Mouse (Mus musculus) embryonic fibroblast, embryonic 13.5 days (primary cell): ENCODE measurements around the gene Gse1. TPM values are rescaled to one million over a fixed set of nuclear protein-coding genes. Genes with fewer than 3 reads are reported as not detected.

ENCODE experiments used
- H3K27ac ChIP-seq: 2 replicates; pipeline ENCODE4 v1.5.1; 2012; ENCODE audit warnings: low read length, control low read depth, inconsistent platforms; ENCODE audit not compliant: insufficient read depth
- H3K4me1 ChIP-seq: 2 replicates; pipeline ENCODE4 v1.6.1; 2011; ENCODE audit warnings: low read length; ENCODE audit not compliant: control insufficient read depth, insufficient read depth
- H3K4me3 ChIP-seq: 2 replicates; pipeline ENCODE4 v1.5.1; 2011; ENCODE audit warnings: mild to moderate bottlenecking, control low read depth, low read length; ENCODE audit not compliant: insufficient read depth
- CTCF ChIP-seq: IDR thresholded peaks from 2 replicates; pipeline ENCODE4 v1.5.1; 2011; ENCODE audit warnings: mild to moderate bottlenecking, control low read depth, low read length, moderate library complexity, borderline replicate concordance; ENCODE audit not compliant: insufficient read depth
- POLR2A ChIP-seq: IDR thresholded peaks from 2 replicates; pipeline ENCODE4 v1.6.1; 2011; ENCODE audit warnings: low read depth, mild to moderate bottlenecking, control low read depth, low read length, moderate library complexity
- polyA plus RNA-seq: library from polyadenylated mRNA; stranded (reverse); fragments of >200 nt; gene quantifications from 2 replicates; pipeline ENCODE4 v1.2.4, GENCODE M21; 2011; ENCODE audit warnings: low read depth; ENCODE audit not compliant: missing spikeins, insufficient read length

Gene Gse1
- polyA plus RNA-seq, 1 experiment, result 13.4 TPM

DNA sequence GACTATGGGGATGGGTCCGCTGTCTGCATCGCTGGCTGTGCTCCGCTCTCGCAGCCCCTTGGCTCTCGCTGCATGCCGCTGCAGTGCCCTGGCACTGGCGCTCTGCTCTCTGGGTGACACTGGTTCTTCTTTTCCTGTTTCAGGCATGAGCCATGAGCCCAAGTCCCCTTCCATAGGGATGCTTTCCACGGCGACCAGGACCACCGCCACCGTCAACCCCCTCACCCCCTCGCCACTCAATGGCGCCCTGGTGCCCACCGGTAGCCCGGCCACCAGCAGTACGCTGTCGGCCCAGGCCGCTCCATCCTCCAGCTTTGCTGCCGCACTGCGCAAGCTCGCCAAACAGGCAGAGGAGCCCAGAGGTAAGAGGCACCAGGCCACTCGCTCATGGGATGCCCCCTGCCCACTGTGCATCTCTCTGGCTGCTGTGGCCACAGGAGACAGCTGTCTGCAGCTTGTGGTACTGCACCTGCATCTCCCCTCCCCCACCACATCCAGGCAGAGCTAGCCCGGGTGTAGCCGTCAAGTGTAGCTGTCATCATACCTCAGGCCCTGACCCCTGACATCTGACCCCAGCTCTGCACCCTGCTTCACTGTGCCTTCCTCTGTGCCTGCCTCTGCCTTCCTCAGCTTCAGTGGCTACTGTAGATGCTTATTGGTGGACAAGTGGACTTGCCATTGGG lies 325.3 kb downstream of the Gse1 start:
- TF ChIP-seq POLR2A (no peak), CTCF (no peak)
- Histone ChIP-seq H3K4me1 (no peaks in the 10 kb centered on the region), H3K27ac (no peak overlapping the region), H3K4me3 (no peak overlapping the region)

DNA sequence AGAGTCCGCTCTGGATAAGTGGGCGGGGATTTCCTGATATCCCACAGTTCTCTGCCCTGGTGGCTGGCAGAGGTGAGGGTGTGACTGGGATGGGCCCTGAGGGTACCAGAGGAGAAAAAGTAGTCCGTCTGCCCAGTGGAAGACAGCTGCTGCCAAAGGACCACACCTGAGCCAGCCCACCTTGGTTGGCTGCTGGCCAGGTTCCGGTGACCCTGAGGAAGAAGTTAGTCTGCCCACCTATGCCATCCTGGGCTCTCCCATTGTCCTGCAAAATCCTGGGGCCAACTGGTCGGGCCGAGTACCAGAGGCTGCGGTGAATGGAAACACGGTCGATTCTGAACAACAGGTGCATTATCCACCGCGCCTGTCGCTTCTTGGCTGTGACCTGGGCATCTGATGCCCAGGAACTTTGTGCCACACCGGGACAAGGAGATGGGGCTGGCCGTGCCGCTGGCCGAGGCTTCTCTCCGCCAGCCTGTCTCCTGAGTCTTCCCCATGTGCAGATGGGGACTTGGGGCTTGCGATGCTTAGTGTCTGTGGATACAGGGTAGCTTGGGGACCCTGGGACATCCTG lies 326.3 kb downstream of the Gse1 start:
- H3K27ac ChIP-seq, result no peak overlapping the region
- H3K4me1 ChIP-seq, result no peaks in the 10 kb centered on the region
- TF ChIP-seq CTCF, result no peak
- no peak for TF ChIP-seq POLR2A
- no peak overlapping the region for H3K4me3 ChIP-seq

DNA sequence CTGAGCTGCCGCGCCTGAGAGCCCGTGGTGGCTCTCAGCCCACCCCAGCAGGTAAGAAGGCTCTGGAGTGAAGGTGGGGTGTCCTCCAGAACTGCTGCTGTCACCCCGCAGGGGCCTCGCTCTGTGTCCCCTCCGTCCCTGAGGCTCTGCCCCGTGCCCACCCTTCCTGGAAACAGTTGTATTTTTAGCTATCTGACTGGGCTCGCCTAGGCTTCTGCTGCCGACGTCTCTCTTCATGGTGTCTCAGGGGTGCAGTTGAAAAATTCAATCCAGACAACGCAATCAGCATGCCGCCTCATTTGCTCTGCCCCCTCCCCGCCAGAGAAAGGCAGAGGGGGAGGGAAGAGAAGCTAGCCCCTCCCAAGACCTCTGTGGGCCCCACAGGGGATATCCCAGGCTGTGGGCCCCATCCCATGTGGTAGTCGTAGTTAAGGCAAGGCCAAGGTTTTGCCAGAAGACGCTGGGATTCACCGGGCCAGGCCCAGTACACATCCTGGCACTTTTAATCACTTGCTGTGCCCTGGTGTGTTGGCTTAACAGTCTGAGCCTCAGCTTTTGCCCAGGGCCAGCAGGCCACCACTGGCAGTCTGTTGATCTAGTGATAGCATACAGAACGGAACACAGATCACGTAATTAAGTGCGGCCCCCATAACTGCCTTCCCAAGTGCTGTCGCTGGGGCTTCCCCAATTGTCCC lies 328.1 kb downstream of the Gse1 start:
- H3K27ac ChIP-seq, result no peak overlapping the region
- 0 out of 2 replicates have a peak, but pooled peaks cover 4% of the 10 kb centered on the region for H3K4me1 ChIP-seq
- no peak overlapping the region for H3K4me3 ChIP-seq
- TF ChIP-seq POLR2A, result no peak
- TF ChIP-seq CTCF, result no peak

DNA sequence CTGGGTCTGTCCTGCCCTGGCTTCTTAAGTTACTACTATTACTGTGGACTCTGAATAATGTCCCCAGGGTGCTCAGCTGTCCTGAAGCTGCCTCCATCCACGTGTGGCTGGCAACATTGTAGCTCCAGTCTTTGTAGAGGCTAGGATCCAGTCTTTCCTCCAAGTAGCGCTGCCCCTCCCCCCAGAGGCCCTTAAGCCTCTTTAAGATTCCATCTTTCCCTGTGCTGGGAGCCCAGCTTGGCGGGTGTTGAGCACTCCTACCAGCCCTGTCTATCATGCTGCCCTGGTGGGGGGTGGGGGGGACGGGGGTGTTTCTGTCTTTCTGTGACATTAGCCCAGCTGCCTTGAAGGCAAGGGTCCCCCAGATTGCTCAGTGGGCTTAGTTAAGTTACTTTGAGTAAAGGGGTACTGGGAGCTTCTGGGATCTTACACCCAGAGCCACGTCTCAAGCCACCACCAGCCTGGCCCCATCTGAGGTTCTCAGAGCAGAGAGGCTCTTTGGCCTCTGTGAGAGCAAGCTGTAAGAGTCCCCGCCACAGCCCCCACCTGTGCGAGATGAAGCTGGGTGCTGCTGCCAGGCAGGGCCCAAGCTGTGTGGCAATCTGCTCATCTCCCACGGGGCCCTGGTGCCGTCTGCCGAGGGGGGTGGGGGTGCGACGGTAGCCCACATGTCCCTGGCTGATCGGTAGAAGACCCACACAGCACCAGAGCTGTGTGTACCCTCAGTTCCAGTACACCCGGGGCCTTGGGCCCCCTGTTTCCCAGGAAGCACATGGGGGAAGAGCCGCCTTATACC lies 329.1 kb downstream of the Gse1 start:
- Histone ChIP-seq H3K4me3 (no peak overlapping the region), H3K27ac (no peak overlapping the region), H3K4me1 (0 out of 2 replicates have a peak, but pooled peaks cover 4% of the 10 kb centered on the region)
- TF ChIP-seq CTCF, result no peak
- no peak for TF ChIP-seq POLR2A

DNA sequence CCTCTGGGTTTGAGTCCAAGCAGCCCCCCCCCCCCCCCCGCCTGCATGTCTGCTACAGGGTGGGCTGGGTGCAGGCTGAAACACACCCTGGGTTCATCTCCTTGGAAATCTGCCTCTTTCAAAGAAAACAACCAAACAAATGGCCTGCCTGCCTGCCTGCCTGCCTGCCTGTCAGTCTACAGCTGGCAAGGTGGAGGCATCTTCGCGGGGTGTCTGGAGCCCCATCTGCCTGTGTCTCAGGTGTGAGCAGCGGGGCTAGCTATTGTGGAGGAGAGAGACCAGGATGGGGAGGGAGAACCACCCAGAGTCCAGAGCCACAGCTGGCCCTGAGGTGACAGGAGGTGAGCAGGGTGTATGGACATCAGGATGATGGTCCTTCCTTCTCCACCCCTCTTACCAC lies 329.9 kb downstream of the Gse1 start:
- TF ChIP-seq CTCF (no peak), POLR2A (no peak)
- peaks cover 9% of the 10 kb centered on the region; the same call in 1 of the 2 replicates for H3K4me1 ChIP-seq
- no peak overlapping the region for H3K4me3 ChIP-seq
- H3K27ac ChIP-seq, result no peak overlapping the region

DNA sequence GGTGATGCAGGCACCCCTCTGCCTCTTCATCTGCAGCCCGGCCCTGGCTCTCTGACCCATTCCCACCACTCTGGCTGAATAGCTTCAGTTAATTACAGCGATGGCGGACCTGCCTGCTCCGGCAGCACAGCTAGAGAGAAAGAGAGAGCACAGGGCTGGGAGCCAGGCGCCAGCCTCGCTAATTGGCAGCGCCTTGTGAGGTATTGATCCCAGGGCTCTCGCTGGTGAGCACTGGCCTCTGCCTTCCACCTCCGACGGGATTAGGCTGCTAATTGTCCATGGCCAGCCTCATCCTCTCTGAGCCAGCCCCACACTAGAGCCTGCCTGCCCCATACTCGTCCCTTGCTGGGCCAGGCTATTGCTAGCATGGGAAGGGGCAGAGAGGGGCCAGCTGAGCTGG lies 331.4 kb downstream of the Gse1 start:
- H3K27ac ChIP-seq, result no peak overlapping the region
- H3K4me3 ChIP-seq, result no peak overlapping the region
- H3K4me1 ChIP-seq, result peaks cover 10% of the 10 kb centered on the region; the same call in 1 of the 2 replicates
- TF ChIP-seq POLR2A (no peak), CTCF (no peak)

DNA sequence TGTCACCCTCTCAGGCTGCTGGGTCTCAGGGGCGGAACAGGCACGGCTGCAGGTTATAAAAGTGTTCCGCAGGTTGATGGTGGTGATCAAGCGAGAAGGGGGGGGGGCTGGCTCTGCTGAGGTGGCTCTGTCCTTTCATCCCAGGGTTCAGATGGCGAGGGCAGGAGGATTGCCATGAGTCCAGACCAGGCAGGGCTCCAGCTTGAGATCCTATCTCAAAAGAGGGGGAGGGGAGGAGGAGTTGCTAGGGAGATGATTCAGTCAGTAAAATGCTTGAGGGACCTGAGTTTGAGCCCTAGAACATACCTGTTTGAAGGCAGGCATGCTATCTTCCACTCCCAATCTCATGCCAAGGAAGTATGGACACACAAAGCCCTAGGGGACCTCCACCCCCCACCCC lies 332.3 kb downstream of the Gse1 start:
- no peak overlapping the region for H3K4me3 ChIP-seq
- no peak overlapping the region for H3K27ac ChIP-seq
- TF ChIP-seq POLR2A (no peak), CTCF (no peak)
- H3K4me1 ChIP-seq, result peaks cover 17% of the 10 kb centered on the region

DNA sequence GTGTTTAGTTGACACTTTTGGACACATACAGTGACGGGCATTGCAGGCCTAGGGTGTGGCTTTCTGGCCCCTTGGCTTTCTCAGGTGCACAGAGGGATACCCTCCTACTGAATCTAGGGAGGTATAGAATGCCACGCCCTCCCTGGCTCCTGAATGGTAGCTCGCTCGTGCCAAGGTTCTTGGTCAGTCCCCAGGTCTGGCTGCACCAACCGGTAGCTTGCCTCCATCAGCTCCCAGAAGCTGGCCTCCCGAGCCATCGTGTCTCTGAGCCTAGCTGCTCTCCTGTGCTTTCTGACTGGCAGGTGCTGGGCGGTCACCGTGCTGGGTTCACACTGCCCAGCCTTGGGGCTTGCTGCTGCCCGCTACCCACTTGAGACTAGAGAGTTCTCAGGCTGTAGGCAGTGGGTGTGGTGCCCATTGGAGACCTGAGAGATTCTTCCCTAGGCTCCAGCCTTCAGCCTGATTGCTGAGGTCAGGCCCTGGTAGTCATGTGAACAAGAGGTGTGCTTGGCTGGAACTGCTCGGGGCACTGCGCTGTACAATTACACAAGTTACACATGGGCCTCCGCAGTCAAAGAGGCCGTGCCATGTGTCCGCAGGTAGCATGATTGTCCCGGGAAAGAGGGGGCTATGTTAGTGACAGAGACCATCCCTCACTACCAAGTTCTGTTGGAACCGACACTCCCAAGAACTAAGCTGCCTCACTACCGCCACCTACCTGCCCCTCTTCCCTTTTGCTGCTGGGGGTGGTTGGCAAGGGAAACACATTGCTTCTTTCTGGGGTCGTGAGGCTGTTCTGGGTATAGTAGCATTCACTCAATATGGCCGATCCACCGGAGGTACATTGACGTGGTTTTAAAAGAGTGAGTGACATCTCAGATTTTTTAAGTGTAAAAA lies 333.5 kb downstream of the Gse1 start:
- Histone ChIP-seq H3K27ac (peak overlapping the region; percentile 4; the same call in 1 of the 2 replicates), H3K4me1 (peaks cover 17% of the 10 kb centered on the region), H3K4me3 (no peak overlapping the region)
- peak; percentile 33; the same call in 1 of the 2 replicates for TF ChIP-seq CTCF
- TF ChIP-seq POLR2A, result no peak
